Mouse (Mus musculus): ENCODE data around the gene Ugt1a6a.

DNA sequence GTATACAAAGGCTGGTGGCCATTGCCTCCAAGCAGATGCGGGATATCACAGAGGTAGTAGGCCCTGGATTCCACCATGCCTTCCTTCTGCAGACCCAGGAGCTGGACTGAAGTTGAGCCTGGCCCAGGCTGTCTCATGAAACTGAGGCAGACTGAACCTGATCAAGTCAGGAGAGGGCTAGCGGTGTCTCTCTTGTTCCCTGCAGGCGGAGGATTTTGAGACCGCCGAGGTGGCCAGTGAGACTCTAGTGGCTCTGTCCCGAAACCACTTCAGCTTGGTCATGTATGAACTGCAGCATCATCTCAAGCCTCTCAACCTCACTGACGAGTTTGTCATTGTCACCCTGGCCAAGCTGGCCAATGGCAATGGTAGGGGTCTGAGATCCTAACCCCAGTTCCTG is 95.8 kb downstream of the Ugt1a6a start:
- no peak for TF ChIP-seq KAT2A (conservative IDR thresholded peaks at IDR 0.05; ENCODE audit: low read depth, low read length)
- TF ChIP-seq CTCF (IDR thresholded peaks at IDR 0.05 in 2 of 3, conservative IDR thresholded peaks at IDR 0.05 in 1 of 3; ENCODE audit: control insufficient read depth in 1 of 3, insufficient read depth in 1 of 3, low read depth in 2 of 3, low read length in 3 of 3, poor library complexity in 1 of 3, severe bottlenecking in 1 of 3): no peak
- TF ChIP-seq POLR2A (IDR thresholded peaks at IDR 0.05; ENCODE audit: control insufficient read depth in 1 of 2, insufficient read depth in 1 of 2, low read depth in 1 of 2, low read length in 2 of 2, poor library complexity in 1 of 2): no peak
- TF ChIP-seq CHD1 (IDR thresholded peaks at IDR 0.05; ENCODE audit: low read depth, low read length): no peak
- no peak for TF ChIP-seq USF1 (IDR thresholded peaks at IDR 0.05; ENCODE audit: low read depth, low read length)
- no peak for TF ChIP-seq UBTF (IDR thresholded peaks at IDR 0.05; ENCODE audit: borderline replicate concordance, insufficient read depth, low read depth, low read length)
- no peak for TF ChIP-seq MAZ (IDR thresholded peaks at IDR 0.05; ENCODE audit: low read depth, low read length)
